Mouse (Mus musculus) naive thymus-derived CD4-positive, alpha-beta T cell, adult 2 months (primary cell): Measurements from ENCODE around the gene Hck.

ENCODE experiments used
- DNase-seq: peaks from one replicate; pipeline ENCODE4 v3.0.0-alpha.2; 2011; ENCODE audit warnings: low read depth

Gene Hck

DNA sequence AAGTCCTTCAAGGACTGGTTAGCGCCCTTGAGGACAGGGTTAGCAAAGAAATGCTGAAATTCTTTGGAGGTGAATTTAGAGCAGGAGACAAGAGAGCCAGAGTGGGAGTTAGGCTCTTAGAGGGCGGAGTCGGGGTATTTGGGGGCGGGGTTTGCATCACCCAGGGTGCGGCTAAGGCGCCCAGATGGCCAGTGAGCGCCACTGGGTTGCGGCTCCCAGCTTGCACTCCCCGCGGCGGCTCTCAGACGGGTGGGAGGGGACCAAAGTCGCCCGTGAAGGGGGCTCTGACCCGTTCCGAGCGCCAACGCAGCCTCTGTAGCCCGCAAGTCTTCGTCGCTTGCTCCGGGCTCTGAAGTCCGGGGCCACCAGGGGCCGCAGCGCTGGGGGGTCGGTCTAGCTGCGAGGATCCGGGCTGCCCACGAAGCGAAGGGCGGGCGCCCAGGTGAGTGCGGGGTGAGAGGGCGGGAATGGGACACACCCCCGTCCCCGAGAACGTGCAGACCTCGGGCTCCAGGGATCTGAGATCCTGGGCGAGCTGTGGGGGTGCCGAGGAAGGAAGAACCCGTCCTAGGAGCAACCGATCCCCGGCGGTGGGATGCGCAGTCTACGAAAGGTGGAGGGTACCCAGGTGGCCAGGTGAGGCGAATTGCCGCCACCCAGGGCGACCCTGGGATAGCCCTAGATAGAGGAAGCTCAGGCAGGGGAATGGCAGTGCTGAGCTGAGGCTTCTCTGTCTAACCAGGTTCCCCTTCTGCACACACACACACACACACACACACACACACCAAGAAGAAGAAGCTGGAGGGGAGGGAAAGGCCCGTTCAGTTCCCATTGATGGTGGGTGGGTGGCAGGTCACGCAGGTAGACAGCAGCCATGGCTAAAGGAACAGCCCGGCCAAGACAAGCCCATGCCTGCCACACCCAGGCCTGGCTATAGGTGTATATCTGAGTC is at the start of gene Hck:
Gene Hck (plus strand): TSS at position 156 of the 952 bp plus-strand sequence.
- DNase-seq = no peak

DNA sequence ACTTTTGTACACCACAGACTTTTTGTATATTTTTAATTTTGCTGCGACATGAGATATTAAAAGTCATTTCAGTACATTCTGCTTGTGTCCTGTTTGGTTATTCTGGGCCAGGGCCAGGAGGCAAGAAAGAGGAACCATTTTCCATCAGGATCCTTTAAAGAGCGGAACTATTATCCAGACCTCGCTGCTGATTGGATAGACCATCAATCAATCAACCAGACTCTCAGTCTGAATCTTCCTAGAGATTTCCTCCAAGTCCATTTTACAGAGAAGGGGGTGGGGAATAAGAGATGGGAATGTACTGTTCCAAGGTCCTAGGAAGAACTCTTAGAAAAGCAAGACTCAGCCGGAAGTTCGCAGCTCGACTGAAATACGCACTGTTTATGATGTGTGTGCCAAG is 48.1 kb upstream of the Hck start:
- no peak for DNase-seq

DNA sequence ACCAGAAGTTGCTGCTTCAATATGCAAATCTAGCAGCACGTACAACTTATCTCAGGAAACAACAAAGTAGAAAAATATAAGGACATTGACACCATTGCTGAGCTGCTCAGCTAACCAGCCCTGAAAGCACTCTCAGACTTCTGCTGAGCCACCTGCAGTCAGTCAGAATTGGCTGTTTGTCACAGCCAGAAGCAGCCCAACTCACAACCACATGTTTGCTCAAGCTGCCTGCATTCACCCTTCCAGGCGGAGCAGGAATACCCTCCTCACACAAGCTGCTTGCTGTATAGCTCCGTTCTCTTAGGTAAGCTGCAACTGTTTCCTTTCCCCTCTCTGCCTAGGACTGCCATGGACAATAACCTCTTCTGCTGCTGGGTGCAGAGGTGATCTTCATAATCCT is 44.9 kb upstream of the Hck start:
- no peak for DNase-seq

DNA sequence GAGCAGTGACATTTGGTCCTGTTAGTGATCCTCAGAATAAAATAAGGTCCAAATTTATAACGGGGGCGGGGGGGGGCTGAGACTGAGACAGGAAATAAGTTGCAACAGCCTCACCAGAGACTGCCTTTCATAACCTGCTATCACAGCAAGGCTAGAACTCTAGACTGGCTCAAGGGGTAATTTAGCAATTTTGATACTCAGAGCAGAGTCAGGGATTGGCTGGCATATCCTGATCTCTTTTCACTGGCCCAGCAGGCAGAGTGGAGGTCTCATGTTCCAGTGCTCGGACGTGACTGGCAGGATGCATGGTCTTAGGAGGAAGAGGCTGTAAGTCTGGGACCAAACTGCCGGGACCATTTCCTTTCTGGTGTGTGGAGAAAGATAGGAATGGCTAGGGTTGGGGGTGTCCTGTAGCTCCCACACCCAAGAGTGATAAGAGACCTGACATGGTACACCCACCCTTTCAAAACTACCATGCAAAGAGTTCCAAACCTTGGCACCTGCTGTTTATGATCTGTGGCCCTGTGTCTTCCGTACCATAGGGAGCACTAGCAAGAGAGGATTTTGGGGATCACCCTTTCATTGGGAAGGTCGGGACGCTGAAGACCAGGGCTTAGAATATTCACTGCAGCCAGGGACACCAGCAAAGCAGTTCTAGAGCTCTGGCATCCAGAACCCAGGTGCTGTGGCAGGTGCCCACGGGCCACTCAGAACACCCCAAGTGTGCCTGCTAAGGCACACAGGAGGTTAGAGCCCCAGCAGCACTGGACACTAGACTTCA is 43.9 kb upstream of the Hck start:
- no peak for DNase-seq

DNA sequence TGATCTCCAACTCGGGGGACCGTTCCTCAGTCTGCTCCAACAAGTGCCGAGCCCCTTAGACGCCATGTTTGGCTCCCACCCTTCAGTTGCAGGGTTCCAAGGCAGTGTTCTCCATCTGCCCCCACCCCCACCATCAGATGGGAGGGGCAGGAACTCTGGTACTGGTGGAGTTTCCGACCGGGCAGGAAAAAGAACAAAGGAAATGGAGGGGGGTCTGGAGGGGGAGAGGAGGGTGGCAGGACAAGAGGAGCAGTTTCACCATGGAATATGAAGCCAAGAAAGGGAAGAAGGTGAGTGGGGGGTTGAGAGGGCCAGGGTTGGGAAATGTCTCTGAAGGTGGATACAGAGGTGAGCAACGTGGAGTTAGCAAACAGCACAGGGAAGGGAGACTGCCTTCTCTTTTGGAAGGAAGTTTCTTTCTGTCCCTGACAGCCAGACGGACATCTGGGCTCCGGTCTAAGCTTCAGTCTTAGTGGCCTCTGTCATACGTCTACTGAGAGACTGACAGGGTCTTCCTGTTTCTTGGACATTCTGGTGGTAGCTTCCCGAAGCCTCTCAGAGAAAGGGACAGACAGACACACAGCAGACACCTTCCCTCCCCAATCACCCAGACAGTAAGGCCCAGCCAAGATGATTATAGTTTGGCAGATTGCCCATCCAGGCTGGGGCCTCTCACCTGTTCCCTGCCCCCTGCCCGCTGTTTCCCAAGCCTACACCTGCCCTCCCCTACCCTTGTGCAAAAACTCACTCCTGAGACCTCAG is 42.3 kb upstream of the Hck start, which contains the start of gene Ccm2l:
Gene Ccm2l (plus strand): TSS at position 209 of the 762 bp plus-strand sequence.
- DNase-seq = no peak

DNA sequence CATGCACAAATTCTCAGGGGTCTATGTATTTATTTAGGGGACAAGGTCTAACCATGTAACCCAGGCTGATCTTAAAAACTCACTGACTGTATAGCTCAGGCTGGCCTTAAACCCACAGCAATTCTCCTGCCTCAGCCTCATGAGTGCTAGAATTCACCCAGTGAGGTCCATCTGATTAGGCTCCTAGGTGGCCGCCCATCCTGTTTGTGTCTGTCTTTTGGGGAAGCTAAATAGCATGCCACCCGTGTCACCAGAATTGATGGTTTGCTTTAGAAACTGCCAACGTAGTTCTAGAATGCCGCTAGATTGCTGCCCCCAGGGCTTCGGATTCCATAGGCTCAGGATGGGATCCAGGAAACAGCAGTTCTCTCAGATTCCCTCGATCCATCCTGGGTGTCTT is 41.3 kb upstream of the Hck start:
- DNase-seq = no peak

DNA sequence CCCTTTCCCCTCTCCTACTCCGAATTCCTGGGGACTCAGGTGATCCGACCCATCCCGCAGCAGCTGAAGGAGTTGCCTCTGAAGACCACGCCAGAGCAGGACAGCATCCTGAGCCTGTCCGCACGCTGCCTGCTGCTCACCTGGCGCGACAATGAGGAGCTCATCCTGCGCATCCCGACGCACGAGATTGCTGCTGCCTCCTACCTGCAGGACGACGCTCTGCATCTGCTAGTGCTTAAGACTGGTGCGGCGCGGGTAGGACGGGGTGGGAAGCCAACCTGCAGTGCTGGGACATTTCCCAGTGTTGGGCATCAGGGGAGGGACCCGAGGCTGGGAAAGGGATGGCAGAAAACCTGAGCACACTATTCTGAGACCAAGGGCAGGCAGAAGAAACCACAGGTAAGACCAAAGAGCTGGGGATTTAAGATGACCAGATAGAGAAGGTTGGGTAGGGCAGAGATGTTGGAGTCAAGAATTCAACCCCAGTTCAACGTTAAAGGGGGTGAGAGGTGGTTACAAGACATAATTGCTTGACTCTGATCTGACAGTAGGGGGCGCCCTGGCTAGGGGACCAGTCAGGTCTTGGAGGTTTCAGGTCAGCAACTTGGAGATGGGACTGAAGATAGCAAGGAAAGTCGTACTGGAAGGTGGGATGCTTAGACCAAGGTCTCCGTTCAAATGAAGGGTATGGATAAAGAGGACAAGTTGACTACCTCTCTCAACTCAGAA is 37.3 kb upstream of the Hck start:
- DNase-seq = peak; percentile 20

DNA sequence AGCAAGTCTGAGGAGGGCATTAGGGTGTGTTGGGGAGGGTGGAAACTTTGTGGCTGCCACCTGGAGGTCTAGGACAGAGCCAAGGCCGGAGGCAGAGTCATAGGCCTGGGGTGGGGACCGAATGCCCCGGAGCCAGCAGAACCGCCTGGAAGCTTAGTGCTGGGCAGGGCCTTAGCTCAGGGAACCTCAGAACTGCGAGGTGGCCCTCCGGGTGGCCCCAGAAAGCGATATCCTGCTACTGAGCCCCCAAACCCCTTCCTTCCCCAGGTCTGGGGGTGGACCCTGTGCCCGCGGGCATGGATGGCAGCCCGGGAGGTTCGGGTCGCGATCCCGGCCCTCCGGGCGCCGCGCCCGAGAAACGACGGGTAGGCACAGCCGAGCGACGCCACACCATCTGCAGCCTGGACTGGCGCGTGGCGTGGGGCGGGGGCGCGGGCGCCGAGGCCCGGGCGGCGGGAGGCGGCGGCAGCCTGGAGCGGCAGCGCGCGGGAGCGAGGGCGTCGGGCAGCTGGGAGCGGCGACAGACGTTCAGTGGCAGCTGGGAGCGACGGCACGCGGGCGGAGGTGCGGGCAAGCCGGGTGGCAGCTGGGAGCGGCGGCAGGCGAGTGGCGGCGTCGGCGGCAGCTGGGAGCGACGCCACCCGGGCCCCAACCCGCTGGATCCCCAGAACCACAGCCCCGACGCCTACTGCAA is 36.6 kb upstream of the Hck start:
- DNase-seq = no peak

DNA sequence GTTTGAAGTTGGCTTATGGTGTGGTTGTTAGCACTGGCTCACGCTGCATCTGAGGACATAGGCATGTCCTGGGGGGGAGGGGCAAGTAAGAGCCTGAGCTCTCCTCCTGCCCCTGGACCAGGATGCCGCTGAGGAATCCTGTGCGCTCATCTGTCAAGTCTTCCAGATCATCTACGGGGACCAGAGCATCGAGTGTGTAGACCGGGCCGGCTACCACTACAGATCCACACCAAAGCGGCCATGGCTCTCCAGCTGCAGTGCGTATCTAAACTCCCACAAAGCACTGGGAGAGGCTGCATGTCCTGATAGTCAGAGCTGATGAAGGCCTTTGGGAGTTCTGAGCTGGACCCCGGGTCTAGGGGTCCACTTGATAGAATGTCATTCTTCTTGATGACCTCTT is 33.6 kb upstream of the Hck start:
- DNase-seq = no peak

DNA sequence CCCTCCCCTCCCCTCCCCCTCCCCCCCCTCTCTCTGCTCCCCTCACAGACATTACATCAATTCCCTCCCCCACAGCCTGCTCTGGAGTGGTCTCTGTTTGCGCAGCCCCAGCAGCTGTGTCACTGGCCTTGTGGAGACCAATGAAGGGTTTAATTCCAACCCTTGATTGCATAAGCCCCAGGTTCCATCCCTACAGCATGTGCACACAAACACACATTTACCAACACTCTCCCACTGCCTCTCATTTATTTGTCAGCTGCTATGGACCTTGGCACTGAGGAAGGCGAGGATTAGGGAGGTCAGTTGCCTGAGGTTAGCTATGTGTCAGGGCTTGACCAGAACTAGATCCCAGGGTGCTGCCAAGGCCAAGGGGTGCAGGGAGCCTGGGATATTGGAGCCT is 32.3 kb upstream of the Hck start:
- DNase-seq = no peak

DNA sequence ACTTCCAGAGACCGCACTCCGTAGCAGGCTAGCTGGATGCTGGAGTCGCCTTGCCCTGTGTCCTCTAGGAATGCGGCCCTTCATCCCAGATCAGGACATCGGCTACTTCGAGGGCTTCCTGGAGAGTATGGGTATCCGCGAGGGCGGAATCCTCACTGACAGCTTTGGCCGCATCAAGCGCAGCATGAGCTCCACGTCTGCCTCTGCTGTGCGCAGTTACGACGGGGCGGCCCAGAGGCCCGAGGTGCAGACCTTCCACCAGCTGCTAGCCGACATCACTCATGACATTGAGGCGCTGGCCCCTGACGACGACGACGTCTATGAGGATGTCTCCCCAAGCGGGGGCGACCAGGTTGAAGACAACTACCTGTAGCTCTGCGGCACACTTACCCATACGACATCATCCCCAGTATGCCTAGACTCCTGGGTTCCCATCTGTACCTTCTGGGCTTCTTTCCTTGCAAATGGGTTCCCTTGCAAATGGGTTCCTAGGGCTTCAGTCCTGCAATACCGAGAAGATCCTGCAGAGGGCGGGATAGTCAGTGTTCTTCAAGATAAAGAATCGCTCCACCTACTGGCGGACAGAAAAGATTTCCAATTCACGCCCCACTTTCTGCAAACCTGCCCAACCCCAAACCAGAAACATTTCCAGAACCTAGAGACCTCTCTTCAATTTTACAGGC is 27.3 kb upstream of the Hck start:
- DNase-seq = peak; percentile 92

DNA sequence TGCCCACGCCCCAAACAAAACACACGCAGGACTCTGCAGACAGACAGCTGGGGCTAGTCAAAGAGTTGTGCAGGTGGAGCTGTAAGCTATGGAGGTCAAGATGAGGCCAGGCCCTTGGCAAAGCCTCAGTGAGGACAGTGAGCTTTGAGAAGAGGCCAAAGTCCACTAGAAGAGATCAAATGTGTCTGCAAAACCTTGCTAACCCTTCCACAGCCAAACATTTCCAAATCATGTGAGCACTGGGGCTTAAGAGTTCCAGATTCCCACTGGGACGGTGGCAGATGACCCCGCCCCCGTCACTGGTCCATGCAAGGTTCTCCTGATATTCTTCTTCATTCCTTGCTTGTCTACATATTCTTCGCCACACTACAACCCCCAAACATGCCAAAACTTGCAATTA is 26.4 kb upstream of the Hck start:
- DNase-seq = no peak

DNA sequence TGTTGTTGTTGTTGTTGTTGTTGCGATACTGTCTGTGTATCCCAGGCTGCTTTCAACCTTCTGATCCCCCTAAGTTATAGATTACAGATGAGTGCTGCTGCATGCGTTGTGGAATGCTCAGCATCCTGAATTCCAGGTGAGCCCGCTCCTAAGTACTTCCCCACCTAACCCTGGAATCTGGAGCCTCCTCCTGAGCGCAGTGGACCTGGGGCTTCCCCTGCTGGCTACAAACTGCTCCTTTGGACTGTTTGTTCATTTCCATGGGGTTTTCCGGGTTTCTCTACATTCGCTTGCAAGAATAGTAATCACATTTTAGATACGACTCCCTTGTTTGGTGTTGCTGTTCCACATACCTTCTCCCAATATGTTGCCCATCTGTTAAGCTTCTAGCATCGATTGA is 25.0 kb upstream of the Hck start:
- no peak for DNase-seq

DNA sequence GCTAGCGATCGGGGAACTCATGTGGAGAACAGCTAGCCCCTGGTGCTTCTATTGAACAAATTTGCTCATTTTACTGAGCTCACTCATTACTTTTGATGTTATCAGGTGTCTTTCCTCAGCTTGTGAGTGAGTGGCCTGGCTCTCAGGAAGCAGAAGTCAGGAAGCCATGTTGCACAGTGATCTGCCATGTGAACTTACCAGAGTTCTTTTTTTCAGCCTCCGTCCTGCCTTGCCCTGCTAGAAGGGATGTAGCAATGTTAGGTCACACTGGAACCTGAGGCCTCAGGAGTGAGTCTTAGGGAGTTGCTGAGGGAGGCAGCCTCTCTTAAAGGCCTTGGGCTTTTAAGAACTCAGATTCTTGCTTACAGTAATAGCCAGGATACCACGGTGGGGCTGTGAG is 24.4 kb upstream of the Hck start:
- DNase-seq = no peak

DNA sequence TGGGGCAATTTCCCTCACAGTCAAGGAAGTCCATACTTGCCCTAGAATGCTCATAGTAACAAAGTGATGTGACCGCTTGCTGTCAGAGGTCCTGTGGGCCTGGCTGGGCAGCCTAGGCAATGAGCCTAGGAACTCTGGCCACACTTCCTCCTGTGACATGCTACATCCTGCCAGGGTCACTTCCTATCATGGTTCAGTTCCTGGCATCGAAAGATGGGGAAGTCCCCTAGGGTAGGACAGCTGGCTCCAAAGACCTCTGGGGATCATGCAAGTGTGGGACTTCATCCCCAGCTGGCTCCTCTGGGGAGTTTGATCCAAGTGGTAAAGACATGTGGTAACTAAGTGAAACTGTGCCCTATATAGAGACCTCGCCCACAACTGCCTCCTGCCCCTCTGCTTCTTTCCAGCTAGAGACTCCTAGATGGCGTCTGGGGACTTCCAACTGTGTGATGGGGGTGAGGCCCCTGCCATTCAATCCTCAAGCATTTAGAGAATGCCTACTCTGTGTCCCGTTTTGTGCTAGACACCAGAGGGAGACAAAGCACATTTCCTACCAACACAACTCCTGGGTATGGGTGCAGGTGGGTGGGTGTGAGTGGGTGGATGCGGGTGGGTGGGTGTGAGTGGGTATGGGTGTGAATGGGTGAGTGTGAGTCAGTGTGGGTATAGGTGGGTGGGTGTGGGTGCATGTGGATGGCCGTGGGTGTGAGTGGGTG is 23.8 kb upstream of the Hck start:
- DNase-seq = no peak

DNA sequence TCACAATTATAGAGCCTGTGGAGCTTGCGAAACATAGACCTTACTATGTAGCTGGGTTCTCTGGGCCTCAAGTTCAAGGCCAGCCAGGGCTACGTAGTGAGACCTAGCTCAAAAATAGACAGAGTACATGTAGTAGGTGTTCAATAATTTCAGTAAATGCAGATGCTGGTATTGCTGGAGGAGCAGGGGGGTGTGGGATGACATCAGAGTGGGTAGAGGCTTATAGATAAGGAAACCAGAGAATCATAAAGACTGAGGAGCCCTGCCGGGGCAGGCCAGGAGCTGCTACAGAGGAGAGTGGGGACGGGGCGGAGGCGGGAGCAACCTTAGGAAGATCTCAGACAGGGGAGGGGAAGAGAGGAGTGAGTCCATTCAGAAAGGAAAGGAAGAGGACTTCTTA is 22.7 kb upstream of the Hck start:
- no peak for DNase-seq

DNA sequence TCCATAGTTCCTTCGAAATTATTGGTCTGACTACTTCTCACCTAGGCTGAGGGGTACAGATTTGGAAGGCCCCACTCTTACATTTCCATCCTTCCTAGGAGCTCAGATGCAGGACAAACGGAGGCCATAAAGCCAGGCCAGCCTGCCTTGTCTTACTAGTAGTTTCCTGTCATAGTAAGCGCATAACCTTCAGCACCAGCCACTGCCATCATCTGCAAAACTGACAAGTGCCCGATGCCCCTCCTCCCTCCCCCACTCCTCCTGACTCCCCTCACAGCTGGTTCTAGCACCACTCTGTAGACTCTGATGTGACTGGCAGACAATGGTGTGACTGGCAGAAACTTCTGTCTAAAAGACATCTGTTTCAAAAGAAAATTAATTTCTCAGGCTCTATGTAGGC is 22.1 kb upstream of the Hck start:
- no peak for DNase-seq

DNA sequence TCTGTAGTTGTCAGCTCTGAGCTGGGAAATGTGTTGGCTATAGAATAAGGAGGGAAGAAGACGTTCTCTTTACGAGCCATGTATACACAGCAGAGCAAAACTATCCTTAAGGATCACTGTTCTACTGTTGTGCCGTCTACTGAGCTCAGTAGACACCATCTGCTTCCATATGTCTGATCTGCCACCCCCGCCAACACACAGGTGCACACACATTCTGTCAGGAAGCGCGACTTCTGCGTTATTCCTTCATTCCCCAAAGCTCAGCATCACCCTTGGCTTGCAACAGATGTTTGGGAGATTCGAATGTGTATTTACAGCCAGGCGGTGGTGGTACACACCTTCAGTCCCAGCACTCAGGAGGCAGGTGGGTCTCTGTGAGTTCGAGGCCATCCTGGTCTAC is 21.2 kb upstream of the Hck start:
- no peak for DNase-seq

DNA sequence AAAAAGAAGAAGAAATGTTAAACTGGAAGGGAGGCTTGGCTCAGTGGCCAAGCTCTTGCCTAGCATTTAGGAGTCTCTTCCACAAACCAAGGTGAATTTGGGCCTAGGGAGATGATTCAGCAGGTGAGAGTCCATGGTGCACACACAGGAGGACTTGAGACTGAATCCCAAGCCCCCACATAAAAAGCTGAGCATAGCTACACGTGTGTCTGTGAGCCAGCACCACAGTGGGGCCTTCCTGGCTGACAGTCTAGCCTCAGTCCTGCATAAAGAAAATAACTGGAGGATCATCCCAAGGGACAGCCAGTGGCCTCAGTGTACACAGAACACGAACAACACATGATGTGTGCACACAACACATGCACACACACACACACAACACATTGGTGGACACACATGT is 19.0 kb upstream of the Hck start:
- no peak for DNase-seq
